Mouse (Mus musculus) kidney, adult 10 weeks (tissue): Measurements from ENCODE around the gene Spint5. TPM values are rescaled to one million over a fixed set of nuclear protein-coding genes. Genes with fewer than 3 reads are reported as not detected.

Source experiments
- polyA plus RNA-seq: library from polyadenylated mRNA; stranded (reverse); fragments of 350-450 nt; fragmentation: Illumina TruSeq; extraction: RNeasy Lipid Tissue Mini Kit (QIAGEN cat#74804); gene quantifications from one replicate; pipeline ENCODE4 v1.2.3, GENCODE M21; 2014; ENCODE audit warnings: low read depth, low replicate concordance

Gene Spint5
- polyA plus RNA-seq = not detected

GRCm38 (mm10) chr2:164715005-164715404, at the start of gene Spint5:
Gene Spint5, plus strand, starts transcription at chr2:164715305.

DNA sequence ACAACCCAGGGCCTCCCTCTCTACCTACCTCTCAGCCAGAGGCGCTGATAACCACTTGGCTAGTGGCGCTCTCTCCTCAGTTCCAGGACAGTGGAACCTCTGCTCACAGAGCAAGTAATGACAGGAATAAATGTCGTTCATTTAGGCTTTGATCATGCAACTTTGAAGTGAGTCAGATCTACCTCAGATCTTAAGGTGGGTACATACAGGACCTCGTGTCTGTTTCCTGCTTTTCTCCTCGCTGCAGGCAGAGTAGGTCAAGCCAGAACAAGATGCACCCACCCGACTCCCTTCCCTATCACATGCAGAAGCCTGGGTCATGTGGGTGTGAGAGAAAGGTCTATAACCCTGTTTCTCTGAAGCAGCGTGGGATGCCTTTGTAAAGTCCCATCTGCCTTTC, 41.1 kb upstream of the Spint5 start, which contains the start of gene Wfdc11:
TSS of gene Wfdc11 (minus strand) at position 101 of the 400 bp plus-strand sequence.

DNA sequence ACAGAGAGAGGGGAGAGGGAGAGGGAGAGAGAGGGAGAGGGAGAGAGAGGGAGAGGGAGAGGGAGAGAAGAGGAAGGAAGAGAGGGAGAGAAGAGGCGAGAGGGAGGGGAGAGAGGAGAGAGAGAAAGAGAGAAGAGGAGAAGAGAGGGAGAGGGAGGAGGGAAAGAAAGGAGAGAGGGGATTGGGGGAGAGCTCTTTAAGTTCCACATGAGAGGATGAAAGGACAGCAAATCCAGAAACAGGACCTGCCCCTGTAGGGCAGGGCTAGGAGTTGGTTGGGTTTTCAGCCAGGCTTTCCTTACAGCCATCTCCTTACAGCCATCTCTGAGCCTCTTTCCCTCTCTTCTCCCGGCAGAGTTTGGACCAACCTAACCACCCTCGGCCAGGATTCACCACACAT, 30.3 kb upstream of the Spint5 start, which contains the start of gene Wfdc13:
TSS of gene Wfdc13 (plus strand) at position 301 of the 400 bp plus-strand sequence.

DNA sequence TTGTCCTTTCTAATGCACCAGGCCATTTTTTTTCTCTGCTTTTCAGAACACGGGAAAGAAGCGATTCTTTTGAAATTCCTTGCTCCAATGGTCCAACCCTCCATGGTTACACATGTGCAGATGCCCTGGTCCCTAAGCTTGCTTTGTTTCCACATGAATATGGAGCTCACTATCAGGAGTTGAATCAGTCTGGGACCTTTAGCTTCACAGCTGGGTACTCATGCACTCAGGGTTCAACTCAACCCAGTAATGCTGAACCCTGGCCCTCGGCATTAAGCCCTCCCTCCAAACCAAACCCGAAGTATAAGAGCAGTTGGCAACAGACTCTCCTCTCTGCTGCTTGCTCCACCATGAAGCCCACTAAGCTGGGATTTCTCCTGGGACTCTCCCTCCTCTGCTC, 16.9 kb upstream of the Spint5 start, which contains the start of gene Spint4:
TSS of gene Spint4 (plus strand) at position 301 of the 400 bp plus-strand sequence.

GRCm38 (mm10) chr2:164745843-164746479, 30.9 kb downstream of the Spint5 start, which contains the start of the genes Wfdc3 and Dnttip1:
Gene Wfdc3, minus strand, starts transcription at chr2:164745931.
Gene Dnttip1, plus strand, starts transcription at chr2:164745983.

Other genes starting within 250 kb of the Spint5 start
- gene Trp53tg5, start 241.6 kb upstream of the Spint5 start, polyA plus RNA-seq = not detected
- 3.8 TPM for gene Dbndd2, start 229.2 kb upstream of the Spint5 start, polyA plus RNA-seq
- gene Pigt, start 217.8 kb upstream of the Spint5 start, polyA plus RNA-seq = 5.5 TPM
- gene Wfdc2, start 152.9 kb upstream of the Spint5 start, polyA plus RNA-seq = 19.6 TPM
- not detected for gene Spint3, start 141.8 kb upstream of the Spint5 start, polyA plus RNA-seq
- not detected for gene Wfdc6a, start 129.9 kb upstream of the Spint5 start, polyA plus RNA-seq
- not detected for gene Eppin, start 121.7 kb upstream of the Spint5 start, polyA plus RNA-seq
- not detected for gene Wfdc6b, start 101.8 kb upstream of the Spint5 start, polyA plus RNA-seq
- gene Wfdc8, start 101.7 kb upstream of the Spint5 start, polyA plus RNA-seq = not detected
- gene Wfdc16, start 76.5 kb upstream of the Spint5 start, polyA plus RNA-seq = 37.6 TPM
- gene Wfdc10, start 59.3 kb upstream of the Spint5 start, polyA plus RNA-seq = not detected
- gene Wfdc9, start 58.7 kb upstream of the Spint5 start, polyA plus RNA-seq = not detected
- gene Wfdc11, start 41.2 kb upstream of the Spint5 start, polyA plus RNA-seq = not detected
- not detected for gene Wfdc13, start 30.2 kb upstream of the Spint5 start, polyA plus RNA-seq
- not detected for gene Spint4, start 16.8 kb upstream of the Spint5 start, polyA plus RNA-seq
- gene Wfdc3, start 30.6 kb downstream of the Spint5 start, polyA plus RNA-seq = 1.2 TPM
- gene Dnttip1, start 30.7 kb downstream of the Spint5 start, polyA plus RNA-seq = 2.1 TPM
- gene Ube2c, start 54.6 kb downstream of the Spint5 start, polyA plus RNA-seq = 1.3 TPM
- not detected for gene Tnnc2, start 64.7 kb downstream of the Spint5 start, polyA plus RNA-seq
- 1.1 TPM for gene Snx21, start 70.5 kb downstream of the Spint5 start, polyA plus RNA-seq
- gene Acot8, start 89.6 kb downstream of the Spint5 start, polyA plus RNA-seq = 1.7 TPM
- gene Zswim3, start 89.8 kb downstream of the Spint5 start, polyA plus RNA-seq = 1.5 TPM
- 3.4 TPM for gene Zswim1, start 107.4 kb downstream of the Spint5 start, polyA plus RNA-seq
- gene Spata25, start 113.2 kb downstream of the Spint5 start, polyA plus RNA-seq = not detected
- 52.2 TPM for gene Ctsa, start 117.6 kb downstream of the Spint5 start, polyA plus RNA-seq
- not detected for gene Neurl2, start 118.2 kb downstream of the Spint5 start, polyA plus RNA-seq
- 0.44 TPM for gene Pltp, start 142.4 kb downstream of the Spint5 start, polyA plus RNA-seq
- 4.1 TPM for gene Pcif1, start 164.0 kb downstream of the Spint5 start, polyA plus RNA-seq
- 0.16 TPM for gene Zfp335, start 196.5 kb downstream of the Spint5 start, polyA plus RNA-seq
- 0.40 TPM for gene Mmp9, start 225.5 kb downstream of the Spint5 start, polyA plus RNA-seq
- gene Slc12a5, start 245.5 kb downstream of the Spint5 start, polyA plus RNA-seq = 1.7 TPM